Mouse (Mus musculus): ENCODE results near the gene Ptprd. TPM values are rescaled to one million over a fixed set of nuclear protein-coding genes. Genes with fewer than 3 reads are reported as not detected.

Ptprd gene
- polyA plus RNA-seq, 1 experiment from 2014 or later, result not detected

GRCm38 (mm10) chr4:76021670-76022069, 2190.1 kb downstream of the Ptprd start:
- Histone ChIP-seq H3K4me3 (ENCODE audit: inconsistent target) (no peak overlapping the region), H3K79me2 (ENCODE audit: inconsistent target) (no peaks in the 10 kb centered on the region), H3K36me3 (ENCODE audit: inconsistent target) (no peaks in the 10 kb centered on the region), H3K27ac (no peak overlapping the region)
- 88% methylated on average over 4 of the region's 4 CpGs for WGBS (ENCODE audit: missing documents)

- 88% methylated on average over 3 of the region's 3 CpGs for WGBS (ENCODE audit: missing documents)
- H3K79me2 ChIP-seq (ENCODE audit: inconsistent target), result no peaks in the 10 kb centered on the region
These were observed 2196.7 kb downstream of the Ptprd start for GRCm38 (mm10) chr4:76015026-76015425.

GRCm38 (mm10) chr4:76014151-76014840, 2197.5 kb downstream of the Ptprd start:
- 100% methylated on average over 2 of the region's 3 CpGs for WGBS (ENCODE audit: missing documents)
- Histone ChIP-seq H3K27ac (no peak overlapping the region), H3K36me3 (ENCODE audit: inconsistent target) (no peaks in the 10 kb centered on the region), H3K79me2 (ENCODE audit: inconsistent target) (no peaks in the 10 kb centered on the region), H3K4me3 (ENCODE audit: inconsistent target) (no peak overlapping the region)

More at GRCm38 (mm10) chr4:76015026-76015425, 2196.7 kb downstream of the Ptprd start:
- no peak overlapping the region for H3K27ac ChIP-seq
- H3K4me3 ChIP-seq (ENCODE audit: inconsistent target), result no peak overlapping the region
- no peaks in the 10 kb centered on the region for H3K36me3 ChIP-seq (ENCODE audit: inconsistent target)

GRCm38 (mm10) chr4:76008580-76008979, 2203.2 kb downstream of the Ptprd start:
- Histone ChIP-seq H3K4me3 (ENCODE audit: inconsistent target) (no peak overlapping the region), H3K27ac (no peak overlapping the region), H3K79me2 (ENCODE audit: inconsistent target) (no peaks in the 10 kb centered on the region), H3K36me3 (ENCODE audit: inconsistent target) (no peaks in the 10 kb centered on the region)
- WGBS (ENCODE audit: missing documents), result 80% methylated on average over 4 of the region's 4 CpGs

- WGBS (ENCODE audit: missing documents), result 95% methylated on average over 3 of the region's 3 CpGs
- Histone ChIP-seq H3K36me3 (ENCODE audit: inconsistent target) (no peaks in the 10 kb centered on the region), H3K27ac (no peak overlapping the region), H3K79me2 (ENCODE audit: inconsistent target) (no peaks in the 10 kb centered on the region), H3K4me3 (ENCODE audit: inconsistent target) (no peak overlapping the region)
These were observed 2204.5 kb downstream of the Ptprd start for GRCm38 (mm10) chr4:76007219-76007618.

- H3K4me3 ChIP-seq (ENCODE audit: inconsistent target), result no peak overlapping the region
- no peak overlapping the region for H3K27ac ChIP-seq
- H3K79me2 ChIP-seq (ENCODE audit: inconsistent target), result no peaks in the 10 kb centered on the region
- no peaks in the 10 kb centered on the region for H3K36me3 ChIP-seq (ENCODE audit: inconsistent target)
- 63% methylated on average over 3 of the region's 3 CpGs for WGBS (ENCODE audit: missing documents)
These were observed 2205.0 kb downstream of the Ptprd start for GRCm38 (mm10) chr4:76006717-76007116.

GRCm38 (mm10) chr4:76004161-76004560, 2207.6 kb downstream of the Ptprd start:
- Histone ChIP-seq H3K36me3 (ENCODE audit: inconsistent target) (no peaks in the 10 kb centered on the region), H3K79me2 (ENCODE audit: inconsistent target) (no peaks in the 10 kb centered on the region), H3K4me3 (ENCODE audit: inconsistent target) (no peak overlapping the region), H3K27ac (no peak overlapping the region)
- 92% methylated on average over 2 of the region's 2 CpGs for WGBS (ENCODE audit: missing documents)

- Histone ChIP-seq H3K4me3 (ENCODE audit: inconsistent target) (no peak overlapping the region), H3K27ac (no peak overlapping the region)
- WGBS (ENCODE audit: missing documents), result 79% methylated on average over 2 of the region's 2 CpGs
These were observed 2211.5 kb downstream of the Ptprd start for GRCm38 (mm10) chr4:76000258-76000657.

GRCm38 (mm10) chr4:75995841-75996240, 2215.9 kb downstream of the Ptprd start:
- no peaks in the 10 kb centered on the region for H3K79me2 ChIP-seq (ENCODE audit: inconsistent target)
- 92% methylated on average over 4 of the region's 4 CpGs for WGBS (ENCODE audit: missing documents)
- no peaks in the 10 kb centered on the region for H3K36me3 ChIP-seq (ENCODE audit: inconsistent target)
- no peak overlapping the region for H3K4me3 ChIP-seq (ENCODE audit: inconsistent target)
- no peak overlapping the region for H3K27ac ChIP-seq

More at GRCm38 (mm10) chr4:76000258-76000657, 2211.5 kb downstream of the Ptprd start:
- Histone ChIP-seq H3K36me3 (ENCODE audit: inconsistent target) (no peaks in the 10 kb centered on the region), H3K79me2 (ENCODE audit: inconsistent target) (no peaks in the 10 kb centered on the region)

- Histone ChIP-seq H3K27ac (no peak overlapping the region), H3K4me3 (ENCODE audit: inconsistent target) (no peak overlapping the region), H3K79me2 (ENCODE audit: inconsistent target) (no peaks in the 10 kb centered on the region), H3K36me3 (ENCODE audit: inconsistent target) (no peaks in the 10 kb centered on the region)
- WGBS (ENCODE audit: missing documents), result 87% methylated on average over 4 of the region's 4 CpGs
These were observed 2217.2 kb downstream of the Ptprd start for GRCm38 (mm10) chr4:75994576-75994975.

GRCm38 (mm10) chr4:75993092-75993491, 2218.7 kb downstream of the Ptprd start:
- no peaks in the 10 kb centered on the region for H3K36me3 ChIP-seq (ENCODE audit: inconsistent target)
- H3K79me2 ChIP-seq (ENCODE audit: inconsistent target), result no peaks in the 10 kb centered on the region
- 90% methylated on average over 6 of the region's 7 CpGs for WGBS (ENCODE audit: missing documents)
- no peak overlapping the region for H3K4me3 ChIP-seq (ENCODE audit: inconsistent target)
- no peak overlapping the region for H3K27ac ChIP-seq

- WGBS (ENCODE audit: missing documents), result 95% methylated on average over 6 of the region's 6 CpGs
- H3K27ac ChIP-seq, result no peak overlapping the region
- no peak overlapping the region for H3K4me3 ChIP-seq (ENCODE audit: inconsistent target)
- H3K79me2 ChIP-seq (ENCODE audit: inconsistent target), result no peaks in the 10 kb centered on the region
- H3K36me3 ChIP-seq (ENCODE audit: inconsistent target), result no peaks in the 10 kb centered on the region
These were observed 2220.0 kb downstream of the Ptprd start for GRCm38 (mm10) chr4:75991621-75992245.

GRCm38 (mm10) chr4:75974728-75975127, 2237.0 kb downstream of the Ptprd start:
- H3K27ac ChIP-seq, result no peak overlapping the region
- H3K79me2 ChIP-seq (ENCODE audit: inconsistent target), result no peaks in the 10 kb centered on the region
- 77% methylated on average over 3 of the region's 3 CpGs for WGBS (ENCODE audit: missing documents)
- H3K4me3 ChIP-seq (ENCODE audit: inconsistent target), result no peak overlapping the region
- no peaks in the 10 kb centered on the region for H3K36me3 ChIP-seq (ENCODE audit: inconsistent target)

GRCm38 (mm10) chr4:75973322-75973721, 2238.4 kb downstream of the Ptprd start:
- no peaks in the 10 kb centered on the region for H3K36me3 ChIP-seq (ENCODE audit: inconsistent target)
- H3K79me2 ChIP-seq (ENCODE audit: inconsistent target), result no peaks in the 10 kb centered on the region
- WGBS (ENCODE audit: missing documents), result 77% methylated on average over 1 of the region's 1 CpGs
- no peak overlapping the region for H3K4me3 ChIP-seq (ENCODE audit: inconsistent target)
- H3K27ac ChIP-seq, result no peak overlapping the region

- H3K79me2 ChIP-seq (ENCODE audit: inconsistent target), result no peaks in the 10 kb centered on the region
- no peak overlapping the region for H3K27ac ChIP-seq
- 76% methylated on average over 2 of the region's 2 CpGs for WGBS (ENCODE audit: missing documents)
- no peaks in the 10 kb centered on the region for H3K36me3 ChIP-seq (ENCODE audit: inconsistent target)
- no peak overlapping the region for H3K4me3 ChIP-seq (ENCODE audit: inconsistent target)
These were observed 2241.8 kb downstream of the Ptprd start for GRCm38 (mm10) chr4:75969961-75970360.
